ENCODE assay signal across 8 mouse cellular contexts in the genomic region with DNA sequence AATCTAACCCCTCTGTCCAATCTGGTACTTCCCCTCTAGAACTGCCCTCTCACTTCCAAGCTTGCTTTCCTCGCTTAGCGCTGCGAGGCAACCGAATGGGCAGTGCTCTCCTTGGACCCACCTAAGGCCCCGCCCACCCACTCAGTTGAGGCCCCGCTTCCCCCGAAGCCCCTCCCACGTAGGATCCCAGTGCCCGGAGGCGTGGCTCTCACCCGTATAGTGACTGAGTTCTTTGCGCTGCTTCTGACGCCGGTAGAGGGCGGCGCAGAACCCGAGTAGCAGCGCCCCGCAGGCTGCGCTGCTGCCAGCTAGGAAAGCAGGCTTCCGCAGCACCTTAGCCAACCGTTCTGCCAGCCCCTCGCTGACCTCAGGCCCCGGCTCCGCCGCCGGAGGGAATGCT. TPM values are rescaled to one million over a fixed set of nuclear protein-coding genes. Genes with fewer than 3 reads are reported as not detected.
DNase-seq lines count a peak whose midpoint lies in the region; ATAC-seq and TF ChIP-seq lines count a peak whose summit lies in the region.

No protein-coding gene starts in this region.

- TF ChIP-seq CTCF in brain, embryonic 14.5 days (IDR thresholded peaks at IDR 0.05; ENCODE audit: borderline replicate concordance, extremely low read depth, insufficient read depth, insufficient read length): peak; percentile 66

- H3K9ac ChIP-seq in heart, embryonic 16.5 days (ENCODE audit: low read length): peak overlapping the region; percentile 37; the same call in 1 of the 2 replicates
- no peak overlapping the region for H3K9ac ChIP-seq in liver, embryonic 15.5 days
- no peak overlapping the region for H3K9ac ChIP-seq in neural tube, embryonic 11.5 days (ENCODE audit: low read length)

- H3K27ac ChIP-seq in heart, embryonic 16.5 days (ENCODE audit: low read length): no peak overlapping the region
- no peak overlapping the region for H3K27ac ChIP-seq in liver, embryonic 15.5 days (replicated peaks)
- no peak overlapping the region for H3K27ac ChIP-seq in neural tube, embryonic 11.5 days (ENCODE audit: low read depth, low read length)

- ATAC-seq in CD4-positive, CD25-positive, alpha-beta regulatory T cell, adult 4 months: peak; percentile 96
- peak; percentile 92 for ATAC-seq in heart, embryonic 16.5 days (replicated peaks; ENCODE audit: extremely low read depth, insufficient read depth, low FRiP score)
- peak; percentile 81 for ATAC-seq in liver, embryonic 15.5 days (ENCODE audit: insufficient read depth)
- ATAC-seq in neural tube, embryonic 11.5 days (ENCODE audit: insufficient read depth, low FRiP score, low TSS enrichment): peak; percentile 83

- H3K27me3 ChIP-seq in heart, embryonic 16.5 days (ENCODE audit: control insufficient read depth, insufficient read depth, low read length): no peaks in the 10 kb centered on the region
- peaks cover 6% of the 10 kb centered on the region; the same call in 1 of the 2 replicates for H3K27me3 ChIP-seq in liver, embryonic 15.5 days
- no peaks in the 10 kb centered on the region for H3K27me3 ChIP-seq in neural tube, embryonic 11.5 days (ENCODE audit: control insufficient read depth, insufficient read depth, low read length)

- peaks cover 3% of the 10 kb centered on the region; the same call in 1 of the 2 replicates for H3K4me1 ChIP-seq in heart, embryonic 16.5 days (ENCODE audit: control insufficient read depth, insufficient read depth, low read length)
- H3K4me1 ChIP-seq in liver, embryonic 15.5 days (replicated peaks): peaks cover 9% of the 10 kb centered on the region
- H3K4me1 ChIP-seq in neural tube, embryonic 11.5 days (ENCODE audit: control insufficient read depth, insufficient read depth, low read length): no peaks in the 10 kb centered on the region

- no peaks in the 10 kb centered on the region for H3K36me3 ChIP-seq in heart, embryonic 16.5 days (ENCODE audit: control insufficient read depth, insufficient read depth)
- H3K36me3 ChIP-seq in liver, embryonic 15.5 days (replicated peaks): no peaks in the 10 kb centered on the region
- no peaks in the 10 kb centered on the region for H3K36me3 ChIP-seq in neural tube, embryonic 11.5 days (ENCODE audit: control insufficient read depth, insufficient read depth, low read length)

- H3K4me2 ChIP-seq in heart, embryonic 16.5 days (ENCODE audit: low read depth, low read length): peak overlapping the region; percentile 64
- peak overlapping the region; percentile 62 for H3K4me2 ChIP-seq in liver, embryonic 15.5 days
- H3K4me2 ChIP-seq in neural tube, embryonic 11.5 days (ENCODE audit: low read depth): peak overlapping the region; percentile 38

- no peaks in the 10 kb centered on the region for H3K9me3 ChIP-seq in heart, embryonic 16.5 days (replicated peaks; ENCODE audit: control insufficient read depth, low read length)
- H3K9me3 ChIP-seq in liver, embryonic 15.5 days (replicated peaks): no peaks in the 10 kb centered on the region
- H3K9me3 ChIP-seq in neural tube, embryonic 11.5 days (ENCODE audit: control insufficient read depth, low read length): no peaks in the 10 kb centered on the region

- WGBS in heart, embryonic 16.5 days: under 1% methylated on average over 27 of the region's 27 CpGs
- under 1% methylated on average over 27 of the region's 27 CpGs for WGBS in liver, embryonic 15.5 days (ENCODE audit: insufficient replicate concordance)
- WGBS in neural tube, embryonic 11.5 days: under 1% methylated on average over 27 of the region's 27 CpGs

- DNase-seq in brain, embryonic 14.5 days (ENCODE audit: low read depth): peak; percentile 93
- DNase-seq in fibroblast of lung, adult 2 months (ENCODE audit: low read depth): peak; percentile 35
- peak; percentile 92 for DNase-seq in kidney, postnatal 14 days
- peak; percentile 92 for DNase-seq in neural tube, embryonic 11.5 days (ENCODE audit: low spot score)
- DNase-seq in telencephalon, adult 2 months (ENCODE audit: low read depth, low spot score): peak; percentile 38

- TF ChIP-seq POLR2A in brain, embryonic 14.5 days (IDR thresholded peaks at IDR 0.05; ENCODE audit: borderline replicate concordance, extremely low read depth, insufficient read depth, insufficient read length, poor library complexity, severe bottlenecking): no peak

- peak overlapping the region; percentile 43 for H3K4me3 ChIP-seq in heart, embryonic 16.5 days (ENCODE audit: low read length)
- H3K4me3 ChIP-seq in liver, embryonic 15.5 days (replicated peaks): peak overlapping the region; percentile 33
- H3K4me3 ChIP-seq in neural tube, embryonic 11.5 days (ENCODE audit: low read depth, low read length): peak overlapping the region; percentile 15

RNA-seq across cellular contexts. Expression of a gene that starts 12.4 kb away (rescaled TPM):
- not detected for polyA plus RNA-seq in CD4-positive, CD25-positive, alpha-beta regulatory T cell, adult 4 months (2017; shearing (Covaris generic))
- polyA plus RNA-seq in brain, embryonic 14.5 days (2012; rRNA removed): 33.5 and 41.6 TPM in 2 replicates
- polyA plus RNA-seq in heart, embryonic 16.5 days (2015; fragmentation: Nextera tagmentation; extraction: Ambion mirVana): not detected in 2 replicates
- polyA plus RNA-seq in liver, embryonic 15.5 days (2015; fragmentation: Nextera tagmentation; extraction: Ambion mirVana): 0.07 and 0.21 TPM in 2 replicates
- 85.4 and 89.9 TPM in 2 replicates for polyA plus RNA-seq in neural tube, embryonic 11.5 days (2014; fragmentation: Nextera tagmentation; extraction: Ambion mirVana)

RNA-seq across cellular contexts. Expression of a gene that starts 19.0 kb away (rescaled TPM):
- not detected for polyA plus RNA-seq in CD4-positive, CD25-positive, alpha-beta regulatory T cell, adult 4 months (2017; shearing (Covaris generic))
- polyA plus RNA-seq in brain, embryonic 14.5 days (2012; rRNA removed): 4.8 and 7.2 TPM in 2 replicates
- polyA plus RNA-seq in heart, embryonic 16.5 days (2015; fragmentation: Nextera tagmentation; extraction: Ambion mirVana): 9.2 and 11.2 TPM in 2 replicates
- 2.2 and 3.1 TPM in 2 replicates for polyA plus RNA-seq in liver, embryonic 15.5 days (2015; fragmentation: Nextera tagmentation; extraction: Ambion mirVana)
- polyA plus RNA-seq in neural tube, embryonic 11.5 days (2014; fragmentation: Nextera tagmentation; extraction: Ambion mirVana): 6.7 and 11.6 TPM in 2 replicates

RNA-seq across cellular contexts. Expression of a gene that starts 53.5 kb away (rescaled TPM):
- not detected for polyA plus RNA-seq in CD4-positive, CD25-positive, alpha-beta regulatory T cell, adult 4 months (2017; shearing (Covaris generic))
- polyA plus RNA-seq in brain, embryonic 14.5 days (2012; rRNA removed): 5.0 and 10.8 TPM in 2 replicates
- 0.08 and 0.10 TPM in 2 replicates for polyA plus RNA-seq in heart, embryonic 16.5 days (2015; fragmentation: Nextera tagmentation; extraction: Ambion mirVana)
- polyA plus RNA-seq in liver, embryonic 15.5 days (2015; fragmentation: Nextera tagmentation; extraction: Ambion mirVana): not detected in 2 replicates
- polyA plus RNA-seq in neural tube, embryonic 11.5 days (2014; fragmentation: Nextera tagmentation; extraction: Ambion mirVana): not detected in 2 replicates

Comparison
In these comparisons a context has a peak if more than half of its experiments do, and no peak if none do; other contexts are left out.
1. DNase-seq: peak in every context shown above with its lines; median percentile 93 in brain, embryonic 14.5 days; 92 in kidney, postnatal 14 days; 92 in neural tube, embryonic 11.5 days; 38 in telencephalon, adult 2 months; 35 in fibroblast of lung, adult 2 months.
2. RNA of a gene that starts 12.4 kb away (polyA plus RNA-seq): 85.4 to 89.9 TPM in neural tube, embryonic 11.5 days and 33.5 to 41.6 TPM in brain, embryonic 14.5 days; 0.07 to 0.21 TPM in liver, embryonic 15.5 days, not detected in CD4-positive, CD25-positive, alpha-beta regulatory T cell, adult 4 months and not detected in heart, embryonic 16.5 days; every median in the first group is over 10 times any median in the second.
3. Peak in every context shown above with its lines, with median percentiles within 50 percentile points of each other: ATAC-seq, H3K4me2 ChIP-seq and H3K4me3 ChIP-seq.